Mouse (Mus musculus): ENCODE measurements around the gene Psme1. TPM values are rescaled to one million over a fixed set of nuclear protein-coding genes. Genes with fewer than 3 reads are reported as not detected.

The Psme1 gene
- polyA plus RNA-seq, 1 experiment from 2014 or later: 159 TPM

DNA sequence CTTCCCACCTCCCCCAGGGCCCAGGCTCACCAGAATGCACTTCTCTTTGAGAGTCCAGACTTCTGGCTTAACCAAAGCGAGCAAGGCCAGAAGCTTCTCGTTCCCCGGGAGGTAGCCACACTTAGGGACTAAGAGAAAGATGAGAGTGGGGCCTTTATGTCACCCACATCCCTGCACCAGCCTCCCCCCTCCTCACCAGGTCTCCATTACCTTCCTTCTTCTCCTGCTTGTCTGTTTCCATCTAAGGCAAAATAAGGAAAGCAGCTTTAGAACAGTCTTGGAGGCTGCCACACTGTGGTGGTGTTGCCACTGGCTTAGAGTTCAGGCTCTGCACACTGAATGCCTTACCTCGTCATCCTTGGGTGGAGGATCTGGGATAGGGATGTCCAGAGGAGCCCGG, 11.3 kb downstream of the Psme1 start:
- H3K4me3 ChIP-seq (replicated peaks): no peak overlapping the region
- ATAC-seq (ENCODE audit: insufficient read depth, low FRiP score, low read depth): no peak
- no peaks in the 10 kb centered on the region for H3K9me3 ChIP-seq
- no peak overlapping the region for H3K27ac ChIP-seq
- H3K9ac ChIP-seq: no peak overlapping the region
- no peaks in the 10 kb centered on the region; the same call in 1 of the 2 replicates for H3K36me3 ChIP-seq
- H3K4me1 ChIP-seq: peaks cover 27% of the 10 kb centered on the region
- no peaks in the 10 kb centered on the region for H3K27me3 ChIP-seq (replicated peaks)
- no peak overlapping the region for H3K4me2 ChIP-seq
- 91% methylated on average over 5 of the region's 5 CpGs for WGBS

GRCm38 (mm10) chr14:55589771-55590448, 12.0 kb downstream of the Psme1 start:
- ATAC-seq (ENCODE audit: insufficient read depth, low FRiP score, low read depth): no peak
- WGBS: 75% methylated on average over 11 of the region's 11 CpGs
- Histone ChIP-seq H3K36me3 (peaks cover 4% of the 10 kb centered on the region), H3K27me3 (replicated peaks) (no peaks in the 10 kb centered on the region), H3K4me1 (peaks cover 22% of the 10 kb centered on the region), H3K9ac (0 out of 2 replicates have a peak overlapping the region, but pooled peaks have one; percentile 37), H3K4me2 (peak overlapping the region; percentile 91), H3K9me3 (no peaks in the 10 kb centered on the region), H3K27ac (peak overlapping the region; percentile 99; the same call in 1 of the 2 replicates), H3K4me3 (replicated peaks) (peak overlapping the region; percentile 81)

- Histone ChIP-seq H3K36me3 (peaks cover 13% of the 10 kb centered on the region), H3K9me3 (no peaks in the 10 kb centered on the region), H3K4me1 (peaks cover 17% of the 10 kb centered on the region), H3K4me3 (replicated peaks) (peak within 1 kb of the TSS; percentile 81), H3K4me2 (peak within 1 kb of the TSS; percentile 91), H3K27ac (peak within 1 kb of the TSS; percentile 99), H3K9ac (peak within 1 kb of the TSS; percentile 77), H3K27me3 (replicated peaks) (no peaks in the 10 kb centered on the region)
- WGBS: under 1% methylated on average over 22 of the region's 22 CpGs
- ATAC-seq (ENCODE audit: insufficient read depth, low FRiP score, low read depth): peak; percentile 96
Measured at GRCm38 (mm10) chr14:55590748-55591330, 12.9 kb downstream of the Psme1 start, which contains the start of gene Psme2. TSS of gene Psme2 (minus strand) at chr14:55591113.

DNA sequence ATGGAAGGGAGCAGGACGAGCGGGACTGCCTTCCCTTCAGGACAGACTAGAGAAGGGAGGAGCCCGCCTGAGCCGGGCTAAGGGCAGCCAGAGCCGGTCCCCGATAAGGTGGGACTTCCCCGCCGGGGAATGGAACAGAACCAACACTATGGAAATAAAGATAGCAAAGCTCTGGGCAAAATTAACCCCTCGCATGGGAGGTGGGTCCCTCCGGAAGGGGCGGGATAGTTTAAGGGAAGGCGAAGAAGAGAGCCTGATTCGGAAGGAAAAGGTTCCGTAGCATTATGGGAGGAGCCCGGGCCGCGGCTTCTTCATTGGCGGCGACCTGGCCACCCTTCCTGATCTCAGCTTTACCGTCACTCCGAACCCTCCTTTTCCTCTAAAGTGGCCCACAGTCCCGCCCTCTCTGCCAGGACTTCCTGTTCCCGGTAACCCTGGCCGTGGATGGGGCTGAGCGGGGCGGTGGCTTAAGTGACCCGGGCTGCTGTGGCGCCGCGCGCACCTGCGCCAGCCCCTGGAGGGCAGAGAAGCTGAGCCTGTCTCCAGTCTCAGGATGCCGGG, 13.5 kb downstream of the Psme1 start, which contains the start of gene Rnf31:
TSS of gene Rnf31 (plus strand) at position 378 of the 561 bp plus-strand sequence.
- no peaks in the 10 kb centered on the region for H3K27me3 ChIP-seq (replicated peaks)
- peak; percentile 90 for ATAC-seq (ENCODE audit: insufficient read depth, low FRiP score, low read depth)
- H3K4me2 ChIP-seq: peak within 1 kb of the TSS; percentile 91
- peak within 1 kb of the TSS; percentile 99 for H3K27ac ChIP-seq
- under 1% methylated on average over 33 of the region's 33 CpGs for WGBS
- peak within 1 kb of the TSS; percentile 77 for H3K9ac ChIP-seq
- H3K36me3 ChIP-seq: peaks cover 19% of the 10 kb centered on the region
- H3K9me3 ChIP-seq: no peaks in the 10 kb centered on the region
- peak within 1 kb of the TSS; percentile 81 for H3K4me3 ChIP-seq (replicated peaks)
- H3K4me1 ChIP-seq: peaks cover 17% of the 10 kb centered on the region

DNA sequence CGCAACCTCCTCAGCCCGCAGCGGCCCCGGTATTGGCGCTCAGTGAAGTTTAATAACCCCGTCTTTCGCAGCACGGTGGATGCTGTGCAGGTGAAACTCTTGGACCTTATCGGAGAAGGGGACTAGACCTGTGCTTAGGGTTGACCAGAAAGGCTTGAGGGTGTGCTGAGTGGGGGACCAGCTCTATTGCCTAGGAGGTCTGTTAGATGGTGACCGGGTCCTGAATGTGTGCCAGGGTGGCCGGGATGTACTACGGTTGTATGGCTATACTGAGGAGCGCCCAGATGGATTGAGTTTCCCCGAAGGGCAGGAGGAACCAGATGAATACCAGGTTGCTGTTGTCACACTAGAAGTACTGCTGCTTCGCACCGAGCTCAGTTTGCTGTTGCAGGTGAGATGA, 14.3 kb downstream of the Psme1 start:
- no peaks in the 10 kb centered on the region for H3K27me3 ChIP-seq (replicated peaks)
- no peaks in the 10 kb centered on the region for H3K9me3 ChIP-seq
- no peak for ATAC-seq (ENCODE audit: insufficient read depth, low FRiP score, low read depth)
- H3K4me3 ChIP-seq (replicated peaks): peak overlapping the region; percentile 81
- H3K9ac ChIP-seq: peak overlapping the region; percentile 77
- peak overlapping the region; percentile 99 for H3K27ac ChIP-seq
- H3K4me2 ChIP-seq: peak overlapping the region; percentile 91
- peaks cover 17% of the 10 kb centered on the region for H3K4me1 ChIP-seq
- peaks cover 26% of the 10 kb centered on the region for H3K36me3 ChIP-seq
- 4% methylated on average over 16 of the region's 16 CpGs for WGBS

DNA sequence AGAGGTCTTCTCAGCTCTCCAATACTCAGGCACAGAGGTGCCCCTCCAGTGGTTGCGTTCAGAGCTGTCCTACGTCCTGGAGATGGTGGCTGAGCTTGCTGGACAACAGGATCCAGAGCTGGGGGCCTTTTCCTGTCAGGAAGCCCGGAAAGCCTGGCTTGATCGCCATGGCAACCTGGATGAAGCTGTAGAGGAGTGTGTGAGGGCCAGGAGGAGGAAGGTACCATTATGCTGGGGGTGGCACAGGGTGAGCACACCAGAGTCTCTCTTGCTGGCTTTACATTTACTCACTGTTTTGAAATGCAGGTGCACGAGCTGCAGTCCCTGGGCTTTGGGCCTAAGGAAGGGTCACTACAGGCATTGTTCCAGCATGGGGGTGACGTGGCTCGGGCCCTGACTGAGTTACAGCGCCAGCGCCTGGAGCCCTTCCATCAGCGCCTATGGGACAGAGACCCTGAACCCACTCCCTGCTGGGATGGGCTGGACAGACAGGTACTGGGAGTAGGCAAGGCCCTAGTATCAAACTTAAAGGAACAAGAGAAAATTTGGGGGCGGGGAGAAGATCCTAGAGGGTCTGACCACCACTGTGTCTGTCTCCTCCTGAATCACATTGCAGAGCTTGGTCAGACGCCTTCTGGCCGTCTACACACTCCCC, 18.2 kb downstream of the Psme1 start:
- Histone ChIP-seq H3K27ac (no peak overlapping the region), H3K27me3 (replicated peaks) (no peaks in the 10 kb centered on the region), H3K4me1 (0 out of 2 replicates have a peak, but pooled peaks cover 9% of the 10 kb centered on the region), H3K9me3 (no peaks in the 10 kb centered on the region), H3K9ac (no peak overlapping the region), H3K4me3 (replicated peaks) (no peak overlapping the region), H3K36me3 (peaks cover 52% of the 10 kb centered on the region), H3K4me2 (no peak overlapping the region)
- ATAC-seq (ENCODE audit: insufficient read depth, low FRiP score, low read depth): no peak
- 79% methylated on average over 13 of the region's 13 CpGs for WGBS

DNA sequence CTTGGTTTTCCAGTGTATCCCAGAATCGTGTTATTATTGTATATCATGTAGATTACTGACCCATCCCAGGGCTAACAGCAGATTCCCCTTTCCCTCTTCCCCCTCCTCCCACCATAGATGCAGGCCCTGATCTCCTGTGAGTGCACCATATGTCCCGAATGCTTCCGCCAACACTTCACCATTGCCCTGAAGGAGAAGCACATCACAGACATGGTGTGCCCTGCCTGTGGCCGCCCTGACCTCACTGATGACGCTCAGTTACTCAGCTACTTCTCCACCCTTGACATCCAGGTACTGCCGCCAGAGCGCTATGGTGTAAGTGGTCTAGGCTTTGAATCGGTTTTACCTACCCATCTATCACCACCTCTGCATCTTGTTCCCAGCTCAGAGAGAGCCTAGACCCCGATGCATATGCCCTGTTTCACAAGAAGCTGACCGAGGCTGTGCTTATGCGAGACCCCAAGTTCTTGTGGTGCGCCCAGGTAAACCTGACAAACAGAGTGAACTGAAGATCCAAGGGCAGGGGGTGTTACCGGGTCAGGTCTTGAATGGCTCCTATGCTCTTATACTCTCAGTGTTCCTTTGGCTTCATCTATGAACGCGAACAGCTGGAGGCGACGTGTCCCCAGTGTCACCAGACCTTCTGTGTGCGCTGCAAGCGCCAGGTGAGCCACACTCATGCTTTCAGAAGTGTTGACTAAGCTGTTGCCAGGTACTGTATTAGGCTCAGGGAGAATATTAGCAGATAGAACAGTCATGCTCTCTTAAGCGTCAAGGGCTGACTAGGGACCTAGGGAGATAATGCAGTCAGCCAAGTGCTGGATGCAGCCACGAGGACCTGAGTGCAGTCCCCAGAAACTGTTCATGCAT, 20.8 kb downstream of the Psme1 start:
- H3K9ac ChIP-seq: no peak overlapping the region
- no peak for ATAC-seq (ENCODE audit: insufficient read depth, low FRiP score, low read depth)

GRCm38 (mm10) chr14:55603271-55603632, 25.3 kb downstream of the Psme1 start, which contains the start of gene Irf9:
TSS of gene Irf9 (plus strand) at chr14:55603571.
- 86% methylated on average over 7 of the region's 7 CpGs for WGBS
- no peaks in the 10 kb centered on the region for H3K9me3 ChIP-seq
- peak within 1 kb of the TSS; percentile 45 for H3K4me3 ChIP-seq (replicated peaks)
- peaks cover 10% of the 10 kb centered on the region for H3K4me1 ChIP-seq
- peaks cover 51% of the 10 kb centered on the region for H3K36me3 ChIP-seq
- H3K9ac ChIP-seq: peak within 1 kb of the TSS; percentile 18; the same call in 1 of the 2 replicates
- H3K27me3 ChIP-seq (replicated peaks): no peaks in the 10 kb centered on the region
- H3K4me2 ChIP-seq: peak within 1 kb of the TSS; percentile 59
- peak within 1 kb of the TSS; percentile 85 for H3K27ac ChIP-seq
- ATAC-seq (ENCODE audit: insufficient read depth, low FRiP score, low read depth): no peak

More for the DNA sequence above, 20.8 kb downstream of the Psme1 start:
- Histone ChIP-seq H3K27me3 (replicated peaks) (no peaks in the 10 kb centered on the region), H3K4me1 (peaks cover 5% of the 10 kb centered on the region; the same call in 1 of the 2 replicates), H3K9me3 (no peaks in the 10 kb centered on the region), H3K4me2 (no peak overlapping the region), H3K36me3 (peaks cover 62% of the 10 kb centered on the region), H3K27ac (no peak overlapping the region), H3K4me3 (replicated peaks) (no peak overlapping the region)
- WGBS: 92% methylated on average over 21 of the region's 21 CpGs

DNA sequence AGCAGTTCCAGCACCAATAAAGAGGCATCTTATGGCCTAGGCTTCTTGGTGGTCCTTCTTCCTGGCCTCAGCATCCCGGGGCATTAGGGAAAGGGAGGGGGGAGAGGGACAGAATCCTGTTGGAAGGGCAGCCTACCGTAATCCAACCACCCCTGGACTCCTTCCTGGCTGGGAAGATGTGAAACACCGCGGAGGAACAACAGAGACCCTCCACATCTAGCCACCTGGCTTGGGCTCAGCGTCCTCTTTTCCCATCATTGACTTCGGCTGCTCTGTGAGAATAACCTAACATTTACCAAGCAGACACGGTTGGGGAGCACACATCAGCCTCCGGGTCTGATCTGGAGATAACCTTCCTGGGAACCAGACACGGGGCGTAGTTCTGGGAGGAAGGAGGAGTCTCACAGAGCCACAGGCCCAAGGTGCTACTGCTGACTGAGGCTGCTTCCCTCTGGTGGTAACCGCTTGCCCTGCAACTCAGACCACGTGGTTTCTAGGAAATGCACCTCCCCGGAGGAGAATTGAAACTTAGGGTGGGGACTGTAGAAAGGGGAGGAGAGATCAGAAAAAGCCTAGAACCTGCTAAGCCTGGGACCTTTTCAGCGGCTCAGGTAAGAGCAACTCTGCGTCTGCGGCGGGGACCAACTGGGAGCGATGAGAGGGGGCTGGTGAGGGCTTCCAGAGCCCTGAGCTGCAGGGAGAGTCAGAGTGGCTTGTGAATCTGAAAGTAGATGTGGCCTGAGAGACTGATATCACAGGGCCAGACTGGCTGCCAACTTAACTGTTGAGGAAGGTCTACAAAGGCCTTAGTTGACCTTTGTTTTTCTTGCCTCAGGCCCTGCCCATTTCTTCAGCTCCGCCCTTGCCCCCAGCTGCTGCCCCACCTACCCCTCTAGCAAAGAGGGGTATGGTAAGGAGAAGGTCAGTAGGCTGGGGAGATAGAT, 26.0 kb downstream of the Psme1 start:
- Histone ChIP-seq H3K9ac (peak overlapping the region; percentile 18; the same call in 1 of the 2 replicates), H3K4me1 (peaks cover 10% of the 10 kb centered on the region), H3K4me2 (peak overlapping the region; percentile 59), H3K4me3 (replicated peaks) (peak overlapping the region; percentile 45), H3K36me3 (peaks cover 52% of the 10 kb centered on the region), H3K27me3 (replicated peaks) (no peaks in the 10 kb centered on the region), H3K9me3 (no peaks in the 10 kb centered on the region), H3K27ac (peak overlapping the region; percentile 85)
- 10% methylated on average over 19 of the region's 19 CpGs for WGBS
- ATAC-seq (ENCODE audit: insufficient read depth, low FRiP score, low read depth): peak; percentile 95

DNA sequence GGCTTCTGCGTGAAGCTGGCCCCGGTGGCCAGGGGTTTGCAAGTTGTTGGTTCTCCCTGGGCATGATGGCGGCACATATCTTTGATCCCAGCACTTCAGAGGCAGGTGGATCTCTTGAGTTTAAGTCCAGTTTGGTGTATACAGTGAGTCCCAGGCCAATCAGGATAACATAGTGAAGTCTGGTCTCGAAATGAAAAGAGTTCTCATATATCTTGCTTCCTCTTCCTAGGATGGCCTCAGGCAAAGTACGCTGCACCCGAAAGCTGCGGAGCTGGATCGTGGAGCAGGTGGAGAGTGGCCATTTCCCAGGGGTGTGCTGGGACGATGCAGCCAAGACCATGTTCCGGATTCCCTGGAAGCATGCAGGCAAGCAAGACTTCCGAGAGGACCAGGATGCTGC, 26.9 kb downstream of the Psme1 start:
- peaks cover 46% of the 10 kb centered on the region for H3K36me3 ChIP-seq
- 90% methylated on average over 11 of the region's 11 CpGs for WGBS
- ATAC-seq (ENCODE audit: insufficient read depth, low FRiP score, low read depth): no peak
- no peaks in the 10 kb centered on the region for H3K9me3 ChIP-seq
- no peak overlapping the region for H3K4me3 ChIP-seq (replicated peaks)
- H3K4me1 ChIP-seq: peaks cover 10% of the 10 kb centered on the region
- peak overlapping the region; percentile 85; the same call in 1 of the 2 replicates for H3K27ac ChIP-seq
- no peaks in the 10 kb centered on the region for H3K27me3 ChIP-seq (replicated peaks)
- no peak overlapping the region for H3K9ac ChIP-seq
- peak overlapping the region; percentile 59 for H3K4me2 ChIP-seq

Measured in stomach, embryonic 15.5 days (tissue).